Mouse (Mus musculus) cortical plate, adult 2 months (tissue): Measurements from ENCODE around the gene Herc3.

Experiments used
- CTCF ChIP-seq: fragments of 200-500 bp; IDR thresholded peaks from 2 replicates; pipeline ENCODE4 v1.5.1; 2011; ENCODE audit warnings: mild to moderate bottlenecking, control low read depth, low read length; ENCODE audit not compliant: insufficient read depth; ENCODE audit errors: extremely low read depth
- POLR2A ChIP-seq: fragments of 200-500 bp; IDR thresholded peaks from 2 replicates; pipeline ENCODE4 v1.6.1; 2011; ENCODE audit warnings: mild to moderate bottlenecking, low read length, control low read depth; ENCODE audit not compliant: insufficient read depth; ENCODE audit errors: extremely low read depth

- TF ChIP-seq POLR2A (no peak), CTCF (no peak)
These were observed 134.0 kb downstream of the Herc3 start for GRCm38 (mm10) chr6:58965071-58965831.
